Mouse (Mus musculus): ENCODE measurements at regions not wholly inside any gene's neighbourhood (a gene's known extent, or its start where the extent isn't known, plus 50 kb on each side); places are given as distances from the start of the nearest gene placed in this dataset.

DNA sequence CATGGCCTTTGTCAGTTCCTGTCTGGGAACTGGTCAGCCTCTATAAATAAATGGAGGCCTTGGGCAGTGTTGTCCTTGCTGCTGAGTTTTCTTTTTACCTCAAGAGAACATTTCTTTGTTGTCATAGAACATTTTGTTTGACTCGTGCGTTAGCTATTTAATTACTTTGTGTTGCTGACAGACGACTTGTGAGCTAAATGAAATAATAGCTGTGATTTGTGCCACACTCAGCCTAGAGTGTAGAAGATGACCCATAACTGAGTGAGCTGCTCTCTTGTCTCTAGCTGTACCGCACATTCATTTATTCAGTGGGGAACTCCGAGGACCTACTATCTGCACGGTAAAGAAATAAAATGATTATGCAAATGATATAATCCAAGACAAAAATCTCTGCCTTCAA lies 263.1 kb upstream of the Atp2b1 start:
- TF ChIP-seq CTCF (IDR thresholded peaks at IDR 0.05; ENCODE audit: low read depth) (no peak), EP300 (IDR thresholded peaks at IDR 0.05; ENCODE audit: low read depth) (no peak)

Data from liver, postnatal 0 days (tissue).